Mouse (Mus musculus) G1E (cell line): Measurements from ENCODE around the gene Pbx3.

Experiments
- CTCF ChIP-seq: IDR thresholded peaks from 2 replicates; pipeline ENCODE4 v1.5.1; 2012; ENCODE audit warnings: low read depth, low read length, inconsistent platforms, mixed read lengths
- GATA1 ChIP-seq: IDR thresholded peaks from 2 replicates; pipeline ENCODE4 v1.6.1; 2012; ENCODE audit warnings: borderline replicate concordance, low read length, inconsistent platforms, mixed read lengths
- TAL1 ChIP-seq: conservative IDR thresholded peaks from 2 replicates; pipeline ENCODE4 v1.6.1; 2012; ENCODE audit warnings: low read depth, low read length, inconsistent platforms, mixed read lengths

GRCm38 (mm10) chr2:34181600-34181999, 191.3 kb downstream of the Pbx3 start:
- no peak for TF ChIP-seq CTCF
- no peak for TF ChIP-seq TAL1
- no peak for TF ChIP-seq GATA1
